Mouse (Mus musculus) frontal cortex, postnatal 36 days (tissue): ENCODE data around the gene Wdr72.

Experiments
- DNase-seq, 2 experiments: peaks; one replicate each; pipeline ENCODE4 v3.0.0; 2022; ENCODE audit warnings: low spot score in 2 of 2

Gene Wdr72

DNA sequence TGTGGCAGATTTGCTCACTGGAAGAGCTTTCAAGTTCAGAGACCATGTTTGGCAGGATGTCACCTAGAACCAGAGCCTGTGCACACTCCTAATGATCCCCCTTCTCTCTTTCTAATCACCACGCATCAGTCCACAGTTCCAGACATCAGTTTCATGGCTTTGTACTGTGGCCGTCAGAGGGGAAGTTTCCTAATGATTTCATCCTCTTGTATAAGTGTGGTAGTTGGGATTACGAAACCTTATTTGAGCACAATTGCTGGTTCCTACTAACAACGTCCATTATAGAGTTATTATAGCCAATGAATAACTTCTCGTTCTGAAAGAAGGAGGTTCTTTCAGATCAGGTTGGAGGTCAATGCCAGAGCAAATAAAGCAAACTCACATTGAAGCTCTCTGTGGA, 131.1 kb downstream of the Wdr72 start:
- no peak for DNase-seq

DNA sequence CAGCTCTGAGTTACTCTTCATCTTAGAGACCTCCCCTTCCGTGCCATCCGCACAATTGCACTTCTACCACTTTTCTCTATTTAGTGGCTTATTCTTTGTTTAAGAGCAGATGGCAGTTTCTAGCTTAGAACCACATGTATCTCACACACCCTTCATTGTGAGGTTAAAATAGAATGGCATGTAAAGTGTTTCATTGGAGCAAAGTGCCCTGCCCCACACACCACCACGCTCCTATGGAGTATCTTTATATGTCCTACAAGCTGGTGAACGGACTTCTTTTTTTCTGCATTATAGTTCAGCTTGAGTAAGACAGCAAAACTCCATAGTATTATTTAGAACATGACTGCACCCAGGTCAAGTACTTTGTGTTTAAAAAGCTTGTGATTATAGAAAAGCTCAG, 137.9 kb downstream of the Wdr72 start:
- DNase-seq, result no peak

DNA sequence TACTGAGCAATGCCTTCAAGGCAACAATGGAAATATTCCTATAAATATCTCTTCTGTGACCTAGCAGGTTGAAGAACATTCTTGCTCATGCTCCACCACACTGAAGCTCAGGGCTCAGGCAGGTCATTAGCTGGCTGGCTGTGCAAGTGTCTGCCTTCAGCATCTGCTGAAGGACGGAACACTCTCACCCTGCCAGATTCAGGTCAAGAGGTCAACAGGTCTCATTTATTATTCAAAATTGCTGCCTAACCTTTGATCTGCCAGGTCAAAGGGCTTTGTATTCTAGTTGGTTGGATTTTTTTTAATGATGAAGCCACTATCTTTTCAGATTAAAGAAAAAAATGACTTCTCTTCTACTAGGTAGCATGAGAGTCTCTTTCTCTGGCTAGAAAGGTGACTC, 139.3 kb downstream of the Wdr72 start:
- no peak for DNase-seq

DNA sequence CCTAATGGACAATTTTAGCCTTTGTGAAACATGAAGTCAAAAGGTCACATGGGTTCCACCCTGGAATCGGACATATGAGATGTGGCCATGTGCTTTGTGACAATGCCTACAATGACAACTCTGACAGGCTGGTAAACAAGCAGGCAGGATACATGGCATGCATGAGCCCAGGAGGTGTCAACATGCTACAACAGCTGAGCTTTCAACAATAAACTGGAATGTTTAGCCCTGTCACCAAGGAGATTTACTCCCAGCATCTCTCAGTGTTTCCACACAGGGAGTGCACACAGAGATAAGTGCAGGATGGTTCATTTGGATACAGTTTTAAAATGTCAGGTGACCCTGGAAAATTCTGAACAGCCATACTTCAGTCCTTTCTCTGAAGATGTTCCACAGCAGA, 140.4 kb downstream of the Wdr72 start:
- DNase-seq, result no peak

DNA sequence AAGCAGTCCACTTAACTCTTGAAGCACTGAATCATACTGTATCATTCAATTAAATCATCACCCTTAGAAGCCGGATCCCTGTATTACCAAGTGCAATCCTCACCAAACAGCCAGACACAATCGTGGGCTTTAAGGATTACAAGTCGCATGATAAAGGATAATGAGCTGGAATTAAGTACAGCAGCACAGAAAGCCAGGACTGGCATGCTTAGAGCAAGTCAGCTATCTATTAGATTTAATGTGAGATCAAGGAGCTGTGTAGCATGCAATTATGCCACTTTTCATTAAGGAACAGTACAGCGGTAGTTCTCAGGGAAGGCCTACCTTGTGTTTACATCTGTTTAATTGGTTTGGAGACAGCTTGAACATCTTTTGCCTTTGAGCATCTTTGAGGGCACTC, 148.2 kb downstream of the Wdr72 start:
- no peak for DNase-seq

DNA sequence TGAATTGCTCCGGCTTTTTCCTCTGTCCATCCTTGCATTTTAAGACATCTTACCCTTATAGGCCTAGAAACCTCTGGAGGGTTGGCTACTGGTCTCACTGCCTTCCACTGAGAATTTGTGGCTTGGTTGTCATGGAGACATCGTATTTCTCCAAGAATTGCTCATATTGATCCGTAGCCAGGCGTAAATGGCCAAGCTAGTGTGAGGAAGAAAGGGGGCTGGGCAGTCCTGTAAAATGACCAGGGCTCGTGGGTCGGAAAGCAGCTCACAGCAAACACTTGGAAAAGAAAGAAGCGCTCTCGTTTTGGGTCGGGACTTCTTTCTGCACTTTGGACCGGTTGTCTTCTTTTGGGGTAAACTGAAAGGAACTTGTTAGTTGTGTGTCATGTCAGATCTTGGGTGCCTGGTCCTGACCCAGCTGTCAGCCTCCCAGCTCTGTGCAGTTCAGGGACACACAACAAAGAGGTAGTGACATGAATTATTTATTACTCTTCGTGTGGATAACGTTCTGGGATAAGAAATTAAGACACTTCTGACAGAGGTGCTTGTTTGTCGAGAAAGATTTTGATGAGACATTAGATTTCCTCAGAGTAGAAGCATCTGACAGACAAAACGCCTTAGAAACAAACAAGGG, 167.7 kb downstream of the Wdr72 start:
- DNase-seq, result peak in 1 of 2 experiments; percentile 2

DNA sequence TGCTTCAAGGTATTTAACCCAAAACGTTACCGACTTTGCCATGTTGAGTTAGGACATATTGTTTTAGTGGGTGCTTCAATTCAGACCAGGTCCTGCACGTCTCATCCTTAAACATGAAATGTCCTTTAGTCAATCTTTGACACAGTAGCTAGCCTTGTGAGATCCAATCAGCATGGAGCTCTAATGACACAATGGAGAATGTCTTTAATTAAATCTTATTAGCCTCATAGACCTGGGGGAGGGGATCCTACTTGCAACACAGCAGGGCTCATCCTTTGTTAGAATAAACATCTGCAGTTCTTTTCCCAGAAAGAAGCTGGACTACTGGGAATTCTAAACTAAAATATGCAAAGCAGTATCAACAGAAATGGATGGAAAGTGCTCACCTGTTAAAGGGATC, 171.9 kb downstream of the Wdr72 start:
- no peak for DNase-seq

DNA sequence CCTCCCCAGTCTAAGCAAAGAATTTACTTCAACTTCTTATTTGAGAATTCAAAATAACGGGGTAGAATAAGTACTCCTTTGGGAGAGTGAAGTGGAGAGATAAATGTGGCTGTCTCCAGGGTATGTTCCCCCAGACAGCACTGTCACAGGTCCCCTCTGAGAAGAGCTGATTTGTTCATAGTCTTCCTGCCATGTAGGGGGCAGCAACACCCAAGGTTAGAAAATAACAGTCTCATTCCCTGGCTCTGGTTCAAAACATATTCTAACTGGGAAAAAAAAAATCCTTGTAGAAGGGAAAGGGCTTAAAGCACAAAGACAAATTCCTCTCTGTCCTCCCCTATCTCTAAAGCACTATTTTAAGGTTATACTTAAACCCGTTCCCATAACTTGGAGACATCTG, 176.1 kb downstream of the Wdr72 start:
- peak in 1 of 2 experiments; percentile 21 for DNase-seq

DNA sequence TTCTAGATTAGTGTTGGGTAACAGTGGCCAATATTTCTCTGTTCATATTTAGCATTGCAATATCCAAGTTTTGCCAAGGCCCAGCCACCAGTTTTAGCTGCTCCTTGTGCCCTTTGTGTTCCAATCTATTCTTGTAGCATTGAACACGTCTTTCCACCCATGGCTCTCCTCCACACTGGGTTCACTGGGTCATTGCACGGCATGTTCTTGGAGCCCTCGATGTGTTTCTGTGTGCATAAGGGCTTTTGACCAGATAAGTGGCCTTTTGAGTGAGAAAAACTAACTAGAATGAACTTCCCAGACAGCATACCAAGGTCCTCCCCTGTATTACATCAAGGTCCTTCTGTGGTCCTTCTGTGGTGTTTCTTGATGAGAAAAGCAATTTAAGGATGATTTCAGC, 184.3 kb downstream of the Wdr72 start:
- DNase-seq, result no peak

DNA sequence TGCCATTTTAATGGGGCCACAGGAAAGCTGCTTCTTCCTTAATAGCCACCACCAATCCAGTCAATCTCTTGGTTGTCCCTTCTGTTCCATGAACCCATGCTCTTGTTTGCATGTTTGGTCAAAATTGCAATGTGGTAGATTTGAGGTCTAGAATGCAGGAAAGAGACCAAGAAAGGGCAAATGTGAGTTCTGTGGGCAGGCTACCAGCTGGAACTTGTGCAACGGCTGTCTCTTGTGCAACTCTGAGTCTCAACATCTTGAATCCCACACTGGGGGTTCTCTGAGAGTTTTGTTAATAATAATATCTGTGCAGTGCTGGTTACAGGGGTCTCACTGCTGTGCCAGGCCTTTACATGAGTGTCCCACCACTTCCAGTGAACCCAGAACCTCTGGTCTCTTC, 208.6 kb downstream of the Wdr72 start:
- DNase-seq, result no peak

DNA sequence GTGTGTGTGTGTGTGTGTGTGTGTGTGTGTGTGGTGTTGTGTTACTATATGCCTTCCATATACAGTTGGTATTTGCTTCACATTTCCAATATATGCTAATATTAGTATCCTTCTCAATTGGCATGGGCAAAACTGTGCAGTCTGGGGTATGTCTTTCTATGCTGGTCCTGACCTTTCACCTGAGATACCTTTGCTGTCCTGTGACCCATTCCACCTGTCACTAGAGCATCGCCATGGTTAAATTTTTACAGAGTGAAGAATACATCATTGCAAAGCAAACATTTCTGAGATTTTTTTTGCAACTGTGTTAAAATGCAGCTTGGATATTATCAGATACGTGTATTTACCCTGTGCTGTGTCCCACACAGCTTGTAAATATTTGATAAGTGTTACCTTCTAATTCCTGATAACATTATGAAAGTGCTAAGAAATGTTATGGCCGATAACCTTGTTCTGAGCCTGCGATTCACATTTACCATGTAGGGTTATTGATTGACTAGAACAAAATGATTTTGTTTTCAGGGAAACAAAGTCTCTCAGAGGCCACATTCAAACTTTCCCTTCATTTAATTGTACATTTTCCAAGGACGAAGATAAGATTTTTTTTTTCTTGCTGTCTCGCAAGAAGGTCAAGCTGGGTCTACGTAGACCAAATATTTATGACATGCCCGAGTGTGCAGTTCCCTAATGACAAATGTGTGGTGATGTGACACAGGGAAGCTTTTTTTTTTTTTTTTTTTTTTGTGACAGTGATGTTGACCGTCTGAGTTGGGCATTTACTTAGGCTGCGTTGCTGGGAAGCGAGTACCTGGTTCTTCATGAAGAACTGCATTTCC, 214.2 kb downstream of the Wdr72 start:
- no peak for DNase-seq

DNA sequence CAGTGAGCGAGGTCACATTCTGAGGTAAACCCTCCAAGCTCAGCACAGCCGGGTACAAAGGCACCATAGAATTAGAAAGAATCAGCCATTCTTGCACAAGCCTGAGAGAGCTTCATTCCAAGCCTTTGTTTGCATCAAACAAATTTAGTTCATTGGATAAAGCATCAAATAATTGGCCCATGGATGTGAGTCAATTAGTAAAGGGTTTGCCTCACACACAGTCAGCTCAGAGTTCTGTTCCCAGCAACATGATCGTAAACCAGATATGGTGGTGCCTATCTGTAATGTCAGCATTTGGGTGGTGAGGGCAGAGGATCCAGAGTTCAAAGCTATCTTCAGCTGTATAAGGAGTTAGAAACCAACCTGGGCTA, 214.8 kb downstream of the Wdr72 start:
- DNase-seq, result no peak

DNA sequence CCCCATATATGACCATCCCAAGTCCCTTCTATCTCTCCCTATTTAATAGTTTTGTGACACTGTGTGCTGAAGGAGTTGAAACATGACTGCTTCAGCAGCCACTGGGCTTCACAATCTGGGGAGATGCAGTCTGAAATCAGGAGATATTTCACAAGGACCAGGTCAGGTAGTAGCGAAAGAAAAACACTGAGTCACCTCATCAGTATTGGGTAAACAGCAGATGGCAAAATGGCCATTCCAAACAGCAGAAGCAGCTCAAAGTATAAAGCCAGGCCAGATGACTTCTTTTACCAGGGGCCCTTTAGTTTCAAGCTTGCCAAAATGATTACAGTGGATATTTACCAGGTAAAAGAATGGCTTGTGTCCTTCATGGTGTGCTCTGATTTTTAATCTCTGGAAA, 215.8 kb downstream of the Wdr72 start:
- no peak for DNase-seq

DNA sequence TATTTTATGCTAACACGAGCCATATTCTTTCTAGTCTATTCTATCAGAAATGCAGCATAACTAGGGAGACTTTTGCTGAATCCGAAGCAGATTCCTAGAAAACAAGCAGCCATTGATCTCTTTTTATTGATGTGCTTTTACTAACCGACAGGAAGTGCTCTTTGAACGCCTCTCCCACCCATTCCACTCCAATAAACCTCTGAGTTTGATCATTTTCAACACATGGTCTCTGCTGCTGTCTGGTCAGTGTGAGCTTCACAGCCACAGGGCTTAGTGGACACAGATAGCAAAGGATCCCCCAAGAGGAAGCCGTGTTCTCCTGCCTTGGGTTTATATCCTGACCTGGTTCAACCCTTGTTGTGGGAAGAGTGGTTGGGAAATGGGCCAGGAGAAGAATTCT, 218.7 kb downstream of the Wdr72 start:
- no peak for DNase-seq

DNA sequence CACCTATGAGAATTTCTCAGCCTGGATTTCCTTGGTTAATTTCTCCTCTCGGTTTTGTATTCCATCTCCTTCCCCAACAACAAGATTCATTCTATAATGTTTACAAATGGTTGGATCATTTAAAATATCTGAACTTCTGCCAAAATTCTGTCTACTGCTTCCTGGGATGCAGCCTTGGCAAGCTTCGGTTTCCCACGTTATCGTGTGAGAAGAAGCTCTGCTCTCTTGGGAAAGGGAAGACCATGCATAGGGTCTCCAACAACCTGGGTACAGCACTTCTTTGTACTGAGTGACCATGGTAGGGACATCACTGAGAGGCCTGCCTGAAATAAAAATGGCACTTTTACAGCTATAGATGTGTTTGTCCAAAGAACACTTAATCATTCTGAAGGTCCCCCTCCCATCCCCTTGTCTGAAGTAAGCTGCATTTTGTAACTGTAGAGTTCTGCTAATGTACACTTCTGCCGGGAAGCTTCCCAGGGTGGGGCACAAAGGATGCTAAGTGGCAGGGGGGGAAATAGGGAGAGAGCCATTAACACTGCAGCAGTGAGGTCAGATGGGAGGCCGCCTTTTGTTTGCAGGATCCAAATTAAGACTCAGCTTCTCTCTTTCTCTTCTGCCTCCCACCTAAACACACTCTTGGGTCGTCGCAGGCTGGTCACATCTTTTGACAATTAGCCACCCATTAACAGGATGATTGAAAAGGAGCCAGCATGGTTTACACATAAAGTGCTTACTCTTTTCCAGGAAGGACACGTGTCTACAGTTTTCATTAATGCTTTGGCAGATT, 220.7 kb downstream of the Wdr72 start:
- DNase-seq, result no peak

DNA sequence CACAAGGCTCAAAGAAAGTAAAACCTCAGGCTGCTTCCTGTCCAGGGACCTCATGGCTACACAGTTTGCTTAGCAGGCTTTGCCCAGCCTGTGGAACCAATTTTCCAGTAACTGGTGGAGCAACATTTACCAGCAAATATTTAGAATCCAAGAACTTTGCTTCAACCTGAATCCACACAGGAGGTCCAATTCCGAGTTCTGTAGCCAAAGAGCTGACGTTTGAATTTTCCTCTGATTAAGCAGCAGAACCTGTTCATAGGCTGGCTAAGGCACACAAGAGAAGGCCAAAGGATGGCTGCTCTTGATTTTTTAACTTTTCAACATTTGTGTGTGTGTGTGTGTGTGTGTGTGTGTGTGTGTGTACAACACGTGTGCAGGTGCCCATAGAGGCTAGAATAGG, 222.2 kb downstream of the Wdr72 start:
- DNase-seq, result no peak
